Mouse (Mus musculus) monocyte, adult 5-6 weeks (primary cell): ENCODE results near the gene Gm16867. TPM values are rescaled to one million over a fixed set of nuclear protein-coding genes. Genes with fewer than 3 reads are reported as not detected.
"Not testable (repeated sequence)": the region's sequence is repeated elsewhere in the genome, so short reads cannot be mapped to it uniquely, and the experiment has no call there.

Experiments used
- ATAC-seq: fragments of 153-309, 156-312 bp; replicated peaks from 2 replicates; pipeline ENCODE4 v1.8.0; 2017; ENCODE audit warnings: mild to moderate bottlenecking; ENCODE audit not compliant: low TSS enrichment, insufficient number of reproducible peaks, severe bottlenecking, poor library complexity, low FRiP score
- total RNA-seq: library from RNA; stranded (forward); fragments of 200-1000, 200-491, 200-594 nt; gene quantifications from 3 replicates; pipeline ENCODE4 v1.2.3, GENCODE M21; 2017

The Gm16867 gene
- total RNA-seq, 1 experiment from 2014 or later: 5.2 TPM

DNA sequence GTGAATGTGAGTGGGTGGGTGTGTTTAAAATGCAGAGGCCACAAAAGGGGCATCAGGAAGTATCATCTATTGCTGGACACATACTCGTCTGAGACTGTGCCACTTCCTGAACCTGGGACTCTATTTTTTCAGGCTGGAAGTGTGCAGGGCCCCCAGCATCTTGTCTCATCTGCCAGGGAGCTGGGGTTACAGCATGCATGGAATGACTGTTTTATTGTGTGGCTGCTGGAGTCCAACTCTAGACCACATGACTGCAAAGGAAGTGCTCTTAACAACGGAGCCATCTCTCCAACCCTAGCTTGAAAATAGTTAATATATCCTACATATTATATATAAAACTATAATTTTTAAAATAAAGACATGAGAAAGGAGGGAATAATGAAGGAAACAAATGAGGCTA is 29.8 kb downstream of the Gm16867 start:
- ATAC-seq: not testable (repeated sequence)

DNA sequence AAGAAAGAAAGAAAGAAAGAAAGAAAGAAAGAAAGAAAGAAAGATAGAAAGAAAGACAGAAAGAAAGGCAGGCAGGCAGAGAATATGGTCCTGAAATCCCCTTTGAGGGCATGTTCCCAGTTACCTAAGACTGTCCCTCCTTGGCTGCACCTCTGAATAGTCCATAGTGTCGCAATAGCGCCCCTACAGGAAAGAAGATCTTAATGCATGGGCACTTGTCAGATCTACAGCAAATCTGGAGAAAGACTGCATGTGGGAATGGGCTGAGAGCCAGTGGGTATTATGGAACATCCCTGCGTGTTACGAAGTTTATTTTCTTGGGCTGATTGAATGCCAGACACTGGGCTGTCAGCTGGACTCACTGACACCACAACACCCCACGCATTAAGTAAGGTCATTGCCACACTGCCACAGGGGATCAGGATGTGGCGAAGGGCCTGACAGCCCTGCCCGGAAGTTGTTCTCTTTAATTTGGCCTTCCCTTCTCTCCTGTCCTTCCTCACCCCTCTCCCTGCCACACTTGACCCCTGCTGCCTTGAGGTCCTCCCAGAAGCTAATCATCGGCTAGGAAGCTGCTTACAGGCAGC is 32.9 kb downstream of the Gm16867 start:
- 0 out of 2 replicates have a peak, but pooled peaks have one; percentile 37 for ATAC-seq

DNA sequence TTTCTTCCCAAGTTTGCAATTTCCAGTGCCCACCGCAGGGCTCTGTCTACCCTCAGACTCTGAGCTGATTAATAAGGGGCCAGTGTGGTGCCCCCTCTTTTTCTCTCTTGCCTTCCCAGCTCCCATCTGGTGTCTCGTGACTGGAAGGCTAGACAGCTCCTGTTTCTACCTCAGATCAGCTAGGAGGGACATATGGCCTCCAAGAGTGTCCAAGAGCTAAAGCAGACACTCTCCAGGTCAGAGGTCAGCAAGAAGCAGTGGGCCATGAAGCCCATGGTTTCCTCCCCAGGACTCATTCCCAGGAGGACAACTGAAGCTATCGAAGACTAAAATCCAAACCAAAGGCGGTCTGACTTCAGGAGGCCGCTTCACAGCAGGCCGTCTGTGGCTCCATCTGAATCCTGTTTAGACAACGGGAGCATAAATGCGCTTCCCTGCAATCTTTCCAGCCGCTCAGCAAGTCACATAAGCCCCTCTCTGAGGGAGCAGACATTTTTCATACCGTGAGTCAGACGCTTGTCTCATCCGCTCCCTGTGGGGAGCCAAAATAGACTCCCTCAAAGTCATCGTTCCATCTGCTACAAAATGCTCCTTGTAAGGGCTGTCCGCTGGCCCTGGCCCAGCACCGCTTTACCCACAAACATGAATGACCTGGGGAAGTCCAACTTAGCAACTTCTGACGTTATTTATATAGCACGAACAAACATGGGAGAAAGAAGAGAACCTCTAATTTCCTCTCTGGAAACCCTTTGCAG is 35.4 kb downstream of the Gm16867 start:
- not testable (repeated sequence) for ATAC-seq

DNA sequence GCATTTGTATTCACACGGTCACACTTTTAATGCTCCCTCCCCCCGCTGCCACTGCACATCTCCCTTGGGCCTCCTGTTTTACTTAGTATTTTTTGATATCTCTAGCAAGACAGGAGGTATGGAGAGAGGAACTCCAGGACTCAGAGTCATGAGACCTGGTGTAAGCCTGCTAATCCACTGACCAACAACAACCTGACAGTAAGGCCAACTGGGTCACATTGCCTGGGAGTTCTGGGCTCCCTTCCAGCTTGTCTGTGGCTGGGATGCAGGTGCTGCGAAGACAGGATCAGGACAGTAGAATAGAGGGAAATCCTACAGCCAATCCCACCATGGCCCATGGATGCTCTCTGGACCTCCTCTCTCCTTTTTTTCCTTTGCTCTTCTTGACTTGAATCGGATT is 38.7 kb downstream of the Gm16867 start:
- not testable (repeated sequence) for ATAC-seq

DNA sequence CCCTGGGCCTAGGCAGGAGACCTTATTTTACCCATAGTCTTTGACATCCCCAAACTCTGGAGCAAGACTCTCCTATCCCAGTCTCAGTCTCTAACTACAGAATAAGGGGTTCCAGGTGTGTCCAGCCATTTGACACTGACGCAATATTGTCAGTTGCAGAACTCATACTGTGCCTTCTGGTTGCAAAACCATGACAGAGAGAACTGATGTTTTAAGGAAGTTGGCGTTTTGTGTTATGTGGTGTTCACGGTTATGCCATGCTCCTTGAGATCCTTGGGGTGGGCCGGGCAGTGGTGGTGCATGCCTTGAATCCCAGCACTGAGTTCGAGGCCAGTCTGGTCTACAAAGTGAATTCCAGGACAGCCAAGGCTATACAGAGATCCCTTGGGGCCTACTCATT is 45.5 kb downstream of the Gm16867 start:
- peak; percentile 48 for ATAC-seq

DNA sequence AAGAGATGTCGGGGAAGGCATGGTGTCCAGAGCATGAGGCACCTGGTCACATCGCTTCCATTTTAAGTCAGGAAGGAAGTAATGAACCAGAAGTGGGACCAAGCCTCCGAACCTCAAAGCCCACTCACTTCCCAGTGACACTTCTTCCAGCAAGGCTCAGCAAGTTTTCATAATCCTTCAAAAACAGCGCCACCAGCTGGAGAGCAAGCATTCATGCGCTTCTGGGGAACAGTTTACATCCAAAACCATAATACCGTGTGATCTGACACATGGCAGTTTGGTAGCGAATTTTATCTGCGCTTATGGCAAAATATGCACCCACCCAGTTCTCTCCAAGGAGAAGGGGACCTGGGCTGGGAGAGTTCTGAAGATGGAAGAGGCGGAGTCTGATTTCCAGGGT is 48.5 kb downstream of the Gm16867 start:
- not testable (repeated sequence) for ATAC-seq

DNA sequence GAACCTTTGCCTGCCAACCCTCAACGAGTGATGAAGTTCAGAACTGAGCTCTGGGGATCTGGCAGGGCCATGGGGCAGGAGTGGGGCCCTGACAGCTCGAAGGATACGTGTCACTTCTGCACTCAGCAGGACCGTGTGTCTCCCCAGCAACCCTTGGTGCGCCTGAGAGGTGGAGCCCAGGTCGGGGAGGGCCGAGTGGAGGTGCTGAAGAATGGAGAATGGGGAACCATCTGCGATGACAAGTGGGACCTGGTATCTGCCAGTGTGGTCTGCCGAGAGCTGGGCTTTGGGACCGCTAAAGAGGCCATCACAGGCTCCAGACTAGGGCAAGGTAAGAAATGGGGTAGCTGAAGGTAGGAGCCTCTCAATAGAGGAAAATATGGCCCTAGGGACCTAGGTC is 54.3 kb downstream of the Gm16867 start:
- ATAC-seq: not testable (repeated sequence)

DNA sequence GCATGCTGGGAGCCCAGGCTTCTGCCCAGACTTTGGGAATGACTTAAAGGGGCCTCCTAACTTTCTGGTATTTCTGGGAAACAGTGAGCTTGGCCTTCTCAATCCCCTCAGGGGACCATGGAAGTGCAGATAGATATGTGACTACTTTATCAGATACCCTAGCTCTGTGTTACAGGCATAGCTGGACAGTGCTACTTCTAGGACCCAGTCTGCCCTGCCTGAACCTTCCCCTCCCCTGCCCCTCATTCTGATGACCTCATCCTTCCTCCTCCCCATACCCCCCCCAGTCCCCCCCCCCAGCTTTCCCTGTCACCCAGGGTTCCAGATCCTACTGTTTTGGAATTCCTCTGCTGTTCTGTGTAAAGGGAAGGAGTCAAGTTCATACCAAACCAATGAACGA is 56.2 kb downstream of the Gm16867 start:
- ATAC-seq: not testable (repeated sequence)

DNA sequence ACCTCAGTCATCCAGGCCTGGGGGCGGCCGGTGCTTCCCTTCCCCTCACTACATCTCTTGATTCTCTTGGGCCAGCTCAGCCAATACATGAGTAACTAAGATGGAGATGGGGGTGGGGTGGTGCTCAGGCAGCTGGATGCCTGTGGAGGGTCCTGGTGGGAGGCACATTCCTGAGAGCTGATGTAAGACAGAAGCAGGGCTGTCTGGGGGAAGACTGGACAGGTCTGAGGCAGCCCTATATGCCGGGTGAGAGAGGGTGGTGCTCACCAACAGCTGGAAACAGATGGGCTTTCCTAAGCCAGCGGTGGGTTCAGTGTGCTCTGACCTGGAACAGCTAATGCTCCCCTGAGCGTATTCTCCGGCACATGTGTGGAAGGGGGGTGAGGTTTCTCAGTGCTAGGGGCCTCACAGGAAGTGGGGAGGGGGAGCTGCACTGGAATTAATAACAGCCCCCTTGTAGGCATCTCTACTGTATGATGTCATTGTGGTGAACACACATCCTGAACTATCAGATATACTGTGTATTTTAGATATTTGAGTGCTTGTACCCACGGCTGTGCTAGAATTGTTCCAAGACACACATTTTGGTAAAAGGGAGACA is 60.0 kb downstream of the Gm16867 start:
- not testable (repeated sequence) for ATAC-seq

DNA sequence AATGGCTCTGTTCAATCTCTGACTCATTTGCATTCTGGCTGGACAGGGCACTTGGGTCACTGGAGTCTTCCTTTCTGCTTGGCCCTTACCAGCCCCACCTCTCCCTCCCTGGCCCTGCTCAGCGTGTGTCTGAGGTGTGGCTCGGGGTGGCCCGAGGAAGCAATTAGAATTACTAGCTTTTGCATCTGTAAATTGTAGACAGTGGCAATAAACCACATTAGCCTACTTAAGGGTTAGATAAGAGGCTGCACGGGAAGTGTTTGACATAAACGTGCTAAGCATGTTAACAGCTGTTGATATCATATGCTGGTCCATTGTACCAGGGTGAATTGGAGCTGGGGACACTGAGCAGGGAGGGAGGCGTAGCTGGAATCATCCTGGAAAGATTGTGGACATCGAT is 62.2 kb downstream of the Gm16867 start:
- ATAC-seq: not testable (repeated sequence)

DNA sequence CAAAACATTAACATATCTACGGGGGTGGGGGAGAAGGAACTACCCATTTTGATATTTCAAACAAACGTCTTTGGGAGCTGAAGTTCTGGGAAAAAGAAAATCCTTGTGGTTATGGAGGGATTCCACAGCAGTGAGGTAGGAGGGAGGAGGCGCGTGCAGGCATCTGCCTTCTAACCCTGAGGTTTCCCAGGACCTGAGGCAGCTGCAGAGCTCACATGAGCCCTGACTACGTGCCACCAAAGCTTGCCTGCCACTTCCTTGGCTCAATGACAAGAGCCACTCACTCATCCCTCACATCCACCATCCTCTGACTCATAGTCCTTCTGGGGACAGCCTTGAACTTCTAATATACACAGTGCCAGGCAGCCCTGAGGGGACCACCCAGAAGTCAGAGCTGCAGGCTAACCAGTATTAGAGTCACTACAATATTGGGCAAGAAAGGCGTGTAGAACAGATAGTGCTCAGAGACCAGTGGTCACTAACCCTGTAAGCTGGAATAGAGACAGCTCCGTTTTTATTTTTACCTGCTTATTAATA is 64.4 kb downstream of the Gm16867 start:
- ATAC-seq: not testable (repeated sequence)

DNA sequence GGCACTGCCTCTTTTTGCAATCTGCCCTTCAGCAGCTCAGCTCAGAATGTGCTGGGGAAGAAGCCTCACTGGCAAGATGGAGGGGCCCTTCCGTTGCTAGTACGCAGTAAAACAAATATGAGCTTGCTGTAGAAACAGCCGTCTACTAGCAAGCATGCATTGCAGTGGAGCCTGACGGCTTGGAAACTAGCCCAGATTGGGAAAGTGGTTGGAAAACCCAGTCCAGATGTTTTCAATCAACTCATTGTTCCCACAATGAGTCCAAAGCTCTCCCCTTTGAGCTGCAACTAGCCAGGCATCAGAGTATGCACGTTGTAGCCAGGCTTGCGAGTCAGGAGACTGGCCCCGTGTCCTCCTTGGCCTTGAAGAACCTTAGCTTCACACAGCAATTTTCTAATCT is 82.2 kb downstream of the Gm16867 start:
- not testable (repeated sequence) for ATAC-seq

DNA sequence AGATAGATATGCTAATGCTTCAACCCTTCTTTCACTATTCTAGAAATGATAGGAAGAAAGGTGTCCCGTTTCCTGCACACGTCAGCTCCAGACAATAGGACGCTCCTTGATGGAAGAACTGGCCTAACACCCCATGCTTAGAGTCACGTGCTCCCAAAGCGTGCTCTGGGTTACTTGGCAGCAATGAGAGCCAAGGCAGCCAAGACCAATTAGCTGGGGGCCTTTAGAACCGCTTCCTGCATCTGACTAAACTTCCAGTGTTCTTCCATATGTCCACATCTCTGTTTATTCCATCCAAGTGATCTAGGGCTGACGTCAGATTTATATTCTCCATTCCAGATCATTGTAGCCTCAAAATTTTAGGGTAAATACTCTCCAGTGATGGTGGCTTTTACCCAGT is 85.6 kb downstream of the Gm16867 start:
- ATAC-seq: not testable (repeated sequence)

Other genes with a start within 250 kb of the Gm16867 start
- gene Synb, start 209.1 kb downstream of the Gm16867 start, total RNA-seq: 0.11 TPM in 1 of 3 replicates, not detected in the others
- gene Gm27179, start 9.2 kb upstream of the Gm16867 start, total RNA-seq: not detected in 3 replicates
- gene Entpd4b, start 52.1 kb upstream of the Gm16867 start, total RNA-seq: 9.6 to 14.8 TPM (median 11.2 TPM) in 3 replicates